Mouse (Mus musculus) heart, embryonic 10.5 days (tissue): ENCODE measurements around the gene Clybl. TPM values are rescaled to one million over a fixed set of nuclear protein-coding genes. Genes with fewer than 3 reads are reported as not detected.

Experiments used
- polyA plus RNA-seq: library from polyadenylated mRNA; unstranded; fragments of >200 nt; fragmentation: Nextera tagmentation; extraction: Ambion mirVana; gene quantifications from 2 replicates; pipeline ENCODE4 v1.2.1, GENCODE M21; 2016

The Clybl gene
- polyA plus RNA-seq, 1 experiment from 2014 or later, result 43.5 TPM

Other genes starting within 250 kb of the Clybl start
- 1.6 and 2.3 TPM in 2 replicates for gene Gpr183, start 216.5 kb upstream of the Clybl start, polyA plus RNA-seq
- not detected in 2 replicates for gene Timm8a2, start 147.0 kb upstream of the Clybl start, polyA plus RNA-seq
- 126 and 136 TPM in 2 replicates for gene Tm9sf2, start 74.7 kb upstream of the Clybl start, polyA plus RNA-seq